In the genomic region with DNA sequence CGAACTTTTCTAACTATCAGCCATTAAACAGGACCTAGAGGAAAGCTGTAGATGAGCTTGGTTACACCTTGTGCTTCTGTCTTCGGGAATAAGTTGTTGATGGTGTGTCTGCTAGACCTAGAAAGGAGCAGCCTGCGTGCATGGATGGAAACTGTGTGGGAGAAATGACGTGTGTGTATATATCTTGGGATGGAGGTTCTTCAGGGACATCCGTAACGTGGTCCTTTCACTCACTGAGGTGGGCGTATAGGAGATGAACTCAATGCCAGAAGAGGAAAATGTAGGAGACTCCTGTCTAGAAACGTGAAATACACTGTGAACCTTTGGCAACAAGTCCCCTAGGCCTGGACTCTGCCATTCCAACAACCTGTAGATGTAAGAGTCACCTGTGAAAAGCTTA, we compare ENCODE assay signal across 29 mouse cellular contexts.
DNase-seq lines count a peak whose midpoint lies in the region; ATAC-seq lines count a peak whose summit lies in the region.
"Had no signal": no experiment of that assay in that cellular context is flagged by ENCODE, and none has a peak within 500 bp of the region (broad histone marks: within the 10 kb centered on the region; RNA-seq: fewer than 3 reads in every experiment).

No protein-coding gene starts in this region.

- no peaks in the 10 kb centered on the region for H3K4me1 ChIP-seq in midbrain, embryonic 11.5 days (ENCODE audit: control insufficient read depth, insufficient read depth, low read length)
- no peaks in the 10 kb centered on the region for H3K4me1 ChIP-seq in midbrain, embryonic 16.5 days (ENCODE audit: control insufficient read depth, insufficient read depth, low read length)
- H3K4me1 ChIP-seq: embryonic facial prominence, embryonic 12.5 days; embryonic facial prominence, embryonic 15.5 days; heart, embryonic 12.5 days; heart, embryonic 15.5 days; hindbrain, embryonic 10.5 days; hindbrain, embryonic 13.5 days had no signal

- H3K9ac ChIP-seq in midbrain, embryonic 11.5 days (ENCODE audit: low read length): no peak overlapping the region
- H3K9ac ChIP-seq in midbrain, embryonic 16.5 days (ENCODE audit: low read depth, low read length): no peak overlapping the region
- H3K9ac ChIP-seq: embryonic facial prominence, embryonic 12.5 days; embryonic facial prominence, embryonic 15.5 days; forebrain, postnatal 0 days; heart, embryonic 12.5 days; heart, embryonic 15.5 days; hindbrain, embryonic 13.5 days had no signal

- no peaks in the 10 kb centered on the region for H3K27me3 ChIP-seq in midbrain, embryonic 11.5 days (ENCODE audit: control insufficient read depth, insufficient read depth, low read length)
- no peaks in the 10 kb centered on the region for H3K27me3 ChIP-seq in midbrain, embryonic 16.5 days (ENCODE audit: control insufficient read depth, insufficient read depth, low read depth, low read length)
- H3K27me3 ChIP-seq: CH12.LX; embryonic facial prominence, embryonic 12.5 days; embryonic facial prominence, embryonic 15.5 days; heart, embryonic 12.5 days; heart, embryonic 15.5 days; hindbrain, embryonic 13.5 days had no signal

- WGBS in midbrain, embryonic 11.5 days: 89% methylated on average over 8 of the region's 8 CpGs
- 96% methylated on average over 8 of the region's 8 CpGs for WGBS in midbrain, embryonic 16.5 days

- H3K9me3 ChIP-seq in midbrain, embryonic 11.5 days (ENCODE audit: control insufficient read depth, low read length): no peaks in the 10 kb centered on the region; the same call in 1 of the 2 replicates
- H3K9me3 ChIP-seq in midbrain, embryonic 16.5 days (replicated peaks; ENCODE audit: control insufficient read depth, low read length, poor library complexity, severe bottlenecking): no peaks in the 10 kb centered on the region
- H3K9me3 ChIP-seq: embryonic facial prominence, embryonic 12.5 days; embryonic facial prominence, embryonic 15.5 days; heart, embryonic 15.5 days had no signal

- no peak overlapping the region for H3K27ac ChIP-seq in midbrain, embryonic 11.5 days (ENCODE audit: low read depth, low read length)
- no peak overlapping the region for H3K27ac ChIP-seq in midbrain, embryonic 16.5 days (ENCODE audit: low read length)
- H3K27ac ChIP-seq: embryonic facial prominence, embryonic 12.5 days; embryonic facial prominence, embryonic 15.5 days; heart, embryonic 15.5 days; hindbrain, embryonic 10.5 days; hindbrain, embryonic 13.5 days had no signal

- ATAC-seq in midbrain, embryonic 11.5 days (ENCODE audit: low FRiP score): no peak
- ATAC-seq in midbrain, embryonic 16.5 days: no peak
- ATAC-seq: forebrain, embryonic 14.5 days; forebrain, postnatal 0 days; hindbrain, embryonic 16.5 days; Patski had no signal

- H3K4me2 ChIP-seq in midbrain, embryonic 11.5 days: no peak overlapping the region
- H3K4me2 ChIP-seq in midbrain, embryonic 16.5 days (ENCODE audit: low read length): no peak overlapping the region
- H3K4me2 ChIP-seq: embryonic facial prominence, embryonic 12.5 days; embryonic facial prominence, embryonic 15.5 days; heart, embryonic 12.5 days; heart, embryonic 15.5 days; hindbrain, embryonic 13.5 days had no signal

- no peaks in the 10 kb centered on the region for H3K36me3 ChIP-seq in midbrain, embryonic 11.5 days (ENCODE audit: control insufficient read depth, insufficient read depth, low read length)
- no peaks in the 10 kb centered on the region; the same call in 1 of the 2 replicates for H3K36me3 ChIP-seq in midbrain, embryonic 16.5 days (ENCODE audit: control insufficient read depth, insufficient read depth, low read length)
- H3K36me3 ChIP-seq: embryonic facial prominence, embryonic 12.5 days; embryonic facial prominence, embryonic 15.5 days; G1E; heart, embryonic 15.5 days; hindbrain, embryonic 10.5 days; hindbrain, embryonic 13.5 days had no signal

- DNase-seq in frontal cortex, postnatal 36 days (ENCODE audit: low spot score in 2 of 2): peak; percentile 42 to 53
- DNase-seq in frontal cortex, postnatal 25 days (ENCODE audit: low spot score in 2 of 2): no peak
- peak; percentile 41 for DNase-seq in midbrain, embryonic 11.5 days (ENCODE audit: low spot score, missing footprints)
- peak; percentile 15 to 75 for DNase-seq in right cerebral cortex, postnatal 36 days (ENCODE audit: low spot score in 2 of 2)
- no peak for DNase-seq in right cerebral cortex, postnatal 14 days
- peak; percentile 69 for DNase-seq in telencephalon, adult 2 months (ENCODE audit: low read depth, low spot score)
- no peak for DNase-seq in adrenal gland, postnatal 10 days
- DNase-seq: adrenal gland, postnatal 25 days; B cell, adult 2 months; cerebellum, adult 18-20 months; cerebellum, adult 9-10 months; cerebellum, postnatal 14 days; forebrain, postnatal 0 days; gastrocnemius, postnatal 25 days; heart, adult 18-20 months; heart, postnatal 10 days; heart, postnatal 36 days had no signal

- no peak overlapping the region for H3K4me3 ChIP-seq in midbrain, embryonic 11.5 days (ENCODE audit: low read depth, low read length)
- no peak overlapping the region for H3K4me3 ChIP-seq in midbrain, embryonic 16.5 days (ENCODE audit: low read depth, low read length)
- H3K4me3 ChIP-seq: embryonic facial prominence, embryonic 12.5 days; embryonic facial prominence, embryonic 15.5 days; heart, embryonic 12.5 days; heart, embryonic 15.5 days; hindbrain, embryonic 10.5 days; hindbrain, embryonic 13.5 days had no signal

Comparison
In these comparisons a context has a peak if more than half of its experiments do, and no peak if none do; other contexts are left out.
1. DNase-seq: peak in frontal cortex, postnatal 36 days (2 of 2), midbrain, embryonic 11.5 days (single experiment), right cerebral cortex, postnatal 36 days (2 of 2) and telencephalon, adult 2 months (single experiment); none in frontal cortex, postnatal 25 days (0 of 2), right cerebral cortex, postnatal 14 days (single experiment) and adrenal gland, postnatal 10 days (single experiment).